In genomic region chr10:90507561-90507960, GRCm38 (mm10) we compare ENCODE assay signal across 15 mouse cellular contexts.
A peak's percentile ranks its signal among the peaks of the same experiment; 100 is the strongest.
DNase-seq lines count a peak whose midpoint lies in the region; ATAC-seq and TF ChIP-seq lines count a peak whose summit lies in the region.
"Had no signal": no experiment of that assay in that cellular context is flagged by ENCODE, and none has a peak within 500 bp of the region (broad histone marks: within the 10 kb centered on the region; RNA-seq: fewer than 3 reads in every experiment).

No protein-coding gene starts in this region.

- no peak overlapping the region for H3K4me3 ChIP-seq in forebrain, embryonic 14.5 days (ENCODE audit: low read depth, low read length)
- no peak overlapping the region for H3K4me3 ChIP-seq in forebrain, embryonic 12.5 days (replicated peaks)
- H3K4me3 ChIP-seq in neural tube, embryonic 14.5 days (ENCODE audit: low read depth, low read length): no peak overlapping the region
- H3K4me3 ChIP-seq in neural tube, embryonic 15.5 days (replicated peaks): no peak overlapping the region
- no peak overlapping the region for H3K4me3 ChIP-seq in intestine, postnatal 0 days (ENCODE audit: low read depth, low read length)
- H3K4me3 ChIP-seq: heart, embryonic 12.5 days; hindbrain, embryonic 10.5 days had no signal

- H3K4me1 ChIP-seq in forebrain, embryonic 14.5 days (ENCODE audit: control insufficient read depth, insufficient read depth, low read length): no peaks in the 10 kb centered on the region
- H3K4me1 ChIP-seq in forebrain, embryonic 12.5 days: no peaks in the 10 kb centered on the region
- no peaks in the 10 kb centered on the region for H3K4me1 ChIP-seq in neural tube, embryonic 14.5 days (ENCODE audit: control insufficient read depth, insufficient read depth, low read length)
- H3K4me1 ChIP-seq in neural tube, embryonic 15.5 days: no peaks in the 10 kb centered on the region
- H3K4me1 ChIP-seq in intestine, postnatal 0 days (replicated peaks; ENCODE audit: control insufficient read depth, insufficient read depth, low read length): no peaks in the 10 kb centered on the region
- H3K4me1 ChIP-seq: heart, embryonic 12.5 days; hindbrain, embryonic 10.5 days had no signal

- H3K9ac ChIP-seq in forebrain, embryonic 14.5 days (ENCODE audit: low read length): no peak overlapping the region
- H3K9ac ChIP-seq in forebrain, embryonic 12.5 days: no peak overlapping the region
- H3K9ac ChIP-seq in neural tube, embryonic 14.5 days (replicated peaks; ENCODE audit: low read depth, low read length): no peak overlapping the region
- no peak overlapping the region for H3K9ac ChIP-seq in neural tube, embryonic 15.5 days (replicated peaks)
- no peak overlapping the region for H3K9ac ChIP-seq in intestine, postnatal 0 days (ENCODE audit: low read depth, low read length)
- H3K9ac ChIP-seq: forebrain, postnatal 0 days; heart, embryonic 12.5 days; hindbrain, embryonic 14.5 days had no signal

- no peak for ATAC-seq in forebrain, embryonic 14.5 days
- ATAC-seq in forebrain, embryonic 12.5 days (ENCODE audit: low FRiP score): no peak
- ATAC-seq in neural tube, embryonic 14.5 days (ENCODE audit: low read depth): peak; percentile 17; the same call in 1 of the 2 replicates
- no peak for ATAC-seq in neural tube, embryonic 15.5 days (ENCODE audit: low FRiP score)
- no peak for ATAC-seq in intestine, postnatal 0 days
- ATAC-seq: activated CD4-positive, CD25-positive, alpha-beta regulatory T cell, adult 4 months; forebrain, postnatal 0 days had no signal

- H3K4me2 ChIP-seq in forebrain, embryonic 14.5 days (ENCODE audit: low read length): no peak overlapping the region
- H3K4me2 ChIP-seq in forebrain, embryonic 12.5 days: no peak overlapping the region
- H3K4me2 ChIP-seq in neural tube, embryonic 14.5 days (ENCODE audit: low read depth, low read length): no peak overlapping the region
- no peak overlapping the region for H3K4me2 ChIP-seq in neural tube, embryonic 15.5 days
- H3K4me2 ChIP-seq in intestine, postnatal 0 days (replicated peaks; ENCODE audit: low read depth): no peak overlapping the region
- H3K4me2 ChIP-seq: heart, embryonic 12.5 days; hindbrain, embryonic 14.5 days had no signal

- WGBS in forebrain, embryonic 14.5 days: 57% methylated on average over 1 of the region's 1 CpGs
- WGBS in forebrain, embryonic 12.5 days: 70% methylated on average over 1 of the region's 1 CpGs
- WGBS in neural tube, embryonic 14.5 days: 50% methylated on average over 1 of the region's 1 CpGs
- 57% methylated on average over 1 of the region's 1 CpGs for WGBS in neural tube, embryonic 15.5 days
- 51% methylated on average over 1 of the region's 1 CpGs for WGBS in intestine, postnatal 0 days

- no peak overlapping the region for H3K27ac ChIP-seq in forebrain, embryonic 14.5 days (ENCODE audit: low read depth, low read length)
- H3K27ac ChIP-seq in forebrain, embryonic 12.5 days: no peak overlapping the region
- H3K27ac ChIP-seq in neural tube, embryonic 14.5 days (ENCODE audit: low read depth, low read length): no peak overlapping the region
- H3K27ac ChIP-seq in neural tube, embryonic 15.5 days (replicated peaks): no peak overlapping the region
- H3K27ac ChIP-seq in intestine, postnatal 0 days (ENCODE audit: low read depth, low read length): no peak overlapping the region
- H3K27ac ChIP-seq: hindbrain, embryonic 10.5 days; hindbrain, embryonic 14.5 days had no signal

- peak; percentile 20 for DNase-seq in forebrain, embryonic 14.5 days (ENCODE audit: low spot score)
- DNase-seq in WW6 (ENCODE audit: low read depth, low spot score): peak; percentile 20
- no peak for DNase-seq in embryo, embryonic 10.5 days (ENCODE audit: low spot score)
- DNase-seq: cerebellum, adult 11-12 months; cerebellum, postnatal 25 days; forebrain, postnatal 0 days; gastrocnemius, postnatal 25 days had no signal

- no peaks in the 10 kb centered on the region for H3K27me3 ChIP-seq in forebrain, embryonic 14.5 days (replicated peaks; ENCODE audit: control insufficient read depth, insufficient read depth, low read length)
- H3K27me3 ChIP-seq in forebrain, embryonic 12.5 days: no peaks in the 10 kb centered on the region
- no peaks in the 10 kb centered on the region for H3K27me3 ChIP-seq in neural tube, embryonic 14.5 days (ENCODE audit: control insufficient read depth, insufficient read depth, low read length)
- no peaks in the 10 kb centered on the region for H3K27me3 ChIP-seq in neural tube, embryonic 15.5 days (replicated peaks)
- no peaks in the 10 kb centered on the region for H3K27me3 ChIP-seq in intestine, postnatal 0 days (replicated peaks; ENCODE audit: control insufficient read depth, insufficient read depth, low read length)
- H3K27me3 ChIP-seq: heart, embryonic 12.5 days had no signal

- TF ChIP-seq CTCF in intestine, postnatal 0 days (IDR thresholded peaks at IDR 0.05; ENCODE audit: low read depth): no peak

- H3K9me3 ChIP-seq in forebrain, embryonic 14.5 days (replicated peaks; ENCODE audit: control insufficient read depth, low read length): no peaks in the 10 kb centered on the region
- H3K9me3 ChIP-seq in forebrain, embryonic 12.5 days: no peaks in the 10 kb centered on the region
- no peaks in the 10 kb centered on the region for H3K9me3 ChIP-seq in neural tube, embryonic 14.5 days (ENCODE audit: control insufficient read depth, low read length)
- no peaks in the 10 kb centered on the region for H3K9me3 ChIP-seq in neural tube, embryonic 15.5 days (replicated peaks)
- no peaks in the 10 kb centered on the region for H3K9me3 ChIP-seq in intestine, postnatal 0 days (ENCODE audit: control insufficient read depth)
- H3K9me3 ChIP-seq: heart, embryonic 12.5 days; hindbrain, embryonic 10.5 days had no signal

- no peaks in the 10 kb centered on the region for H3K36me3 ChIP-seq in forebrain, embryonic 14.5 days (ENCODE audit: control insufficient read depth, insufficient read depth, low read length)
- no peaks in the 10 kb centered on the region for H3K36me3 ChIP-seq in forebrain, embryonic 12.5 days (replicated peaks)
- H3K36me3 ChIP-seq in neural tube, embryonic 14.5 days (ENCODE audit: control insufficient read depth, insufficient read depth, low read length): no peaks in the 10 kb centered on the region
- no peaks in the 10 kb centered on the region for H3K36me3 ChIP-seq in neural tube, embryonic 15.5 days
- no peaks in the 10 kb centered on the region for H3K36me3 ChIP-seq in intestine, postnatal 0 days (ENCODE audit: control insufficient read depth, insufficient read depth)
- H3K36me3 ChIP-seq: heart, embryonic 12.5 days; hindbrain, embryonic 10.5 days had no signal
